Mouse (Mus musculus): Measurements from ENCODE around the gene Rap1gap. TPM values are rescaled to one million over a fixed set of nuclear protein-coding genes. Genes with fewer than 3 reads are reported as not detected.
A peak's percentile ranks its signal among the peaks of the same experiment; 100 is the strongest.

Rap1gap gene
- total and polyA plus RNA-seq, 3 experiments = 7.7 to 42.6 TPM; not detected in 1

DNA sequence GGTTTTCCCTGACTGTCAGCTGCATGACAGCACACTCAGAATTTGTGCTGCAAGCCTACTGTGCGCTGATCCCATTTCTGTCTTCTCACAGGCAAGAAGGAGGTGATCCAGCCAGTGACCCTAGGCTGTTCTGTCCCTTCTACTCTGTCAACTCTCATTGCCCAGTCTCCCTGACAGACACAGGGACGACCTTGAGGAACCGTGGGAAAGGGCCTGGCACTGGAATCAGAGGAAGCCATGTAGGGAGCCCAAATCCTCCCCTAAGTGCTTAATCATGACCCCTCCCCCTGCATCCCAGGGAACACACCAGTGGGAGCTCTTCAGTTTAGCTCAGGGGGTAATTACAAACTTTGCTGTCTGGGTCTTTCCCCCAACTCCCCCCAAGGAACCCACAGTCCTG lies 73.2 kb downstream of the Rap1gap start:
- peaks cover 0 to 7% of the 10 kb centered on the region in 2 experiments; a peak in 2 of 4 replicates for H3K36me3 ChIP-seq (ENCODE audit: control insufficient read depth in 1 of 2, insufficient read depth in 2 of 2, low read length in 2 of 2)
- no peak for DNase-seq (ENCODE audit: low read depth, low spot score)
- peaks cover 6 to 18% of the 10 kb centered on the region in 2 experiments for H3K4me1 ChIP-seq (ENCODE audit: control insufficient read depth in 1 of 2, insufficient read depth in 2 of 2, low read length in 2 of 2)
- H3K4me3 ChIP-seq (ENCODE audit: control insufficient read depth in 1 of 2, insufficient read depth in 1 of 2, low read depth in 2 of 2, low read length in 2 of 2) = no peak overlapping the region
- H3K27ac ChIP-seq (ENCODE audit: control insufficient read depth, low read depth, low read length) = no peak overlapping the region
- H3K79me2 ChIP-seq (ENCODE audit: control insufficient read depth, insufficient read depth, low read length, poor library complexity) = no peaks in the 10 kb centered on the region
- no peaks in the 10 kb centered on the region for H3K9me3 ChIP-seq (replicated peaks; ENCODE audit: insufficient read depth, low read length)
- TF ChIP-seq EP300 (IDR thresholded peaks at IDR 0.05; ENCODE audit: low read depth in 1 of 2, low read length in 2 of 2) = no peak
- 0 out of 2 replicates have a peak, but pooled peaks have one; percentile 44 for TF ChIP-seq ZKSCAN1 (IDR thresholded peaks at IDR 0.05; ENCODE audit: low read depth, low read length)
- H3K27me3 ChIP-seq (ENCODE audit: control insufficient read depth in 1 of 2, insufficient read depth in 2 of 2, low read length in 2 of 2) = no peaks in the 10 kb centered on the region
- no peak overlapping the region for H3K9ac ChIP-seq (ENCODE audit: control insufficient read depth, low read depth, low read length, poor library complexity, severe bottlenecking)

DNA sequence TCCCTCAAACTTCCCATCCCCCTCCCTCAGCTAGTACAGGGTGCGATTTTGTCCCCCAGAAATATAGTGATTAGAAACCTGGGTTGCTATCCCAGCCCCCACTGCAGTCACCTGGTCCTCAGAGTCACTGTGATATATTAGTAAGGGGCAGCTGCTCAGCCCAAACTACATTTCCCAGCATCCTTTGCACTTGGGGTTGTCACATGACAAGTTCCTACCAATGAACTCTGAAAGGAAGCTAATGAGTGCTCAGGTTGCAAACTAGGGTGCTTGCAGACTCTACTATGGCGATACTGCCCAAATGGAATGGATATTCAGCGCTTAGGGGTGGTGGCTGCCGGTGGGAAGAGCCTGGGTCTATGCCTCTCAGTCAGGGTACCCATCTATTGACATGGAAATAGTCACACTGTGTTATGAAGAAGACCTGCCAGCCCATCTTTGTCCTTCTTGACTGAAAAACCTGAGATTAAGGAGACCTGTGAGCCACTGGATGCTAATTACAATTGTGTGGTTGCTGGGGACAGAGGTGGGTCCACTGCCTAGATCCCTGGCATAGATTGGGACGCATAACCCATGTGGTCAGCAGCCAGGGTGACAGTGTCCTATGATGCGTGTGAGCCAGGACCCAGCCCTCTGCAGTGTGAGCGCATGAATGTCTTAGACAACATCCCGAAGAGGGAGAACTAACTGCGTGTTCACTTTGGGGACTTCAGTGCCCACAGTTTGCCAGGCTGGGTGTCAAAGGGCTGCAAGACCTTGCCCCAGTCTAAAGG lies 74.8 kb downstream of the Rap1gap start:
- Histone ChIP-seq H3K4me1 (ENCODE audit: control insufficient read depth in 1 of 2, insufficient read depth in 2 of 2, low read length in 2 of 2) (peaks cover 6 to 18% of the 10 kb centered on the region in 2 experiments), H3K79me2 (ENCODE audit: control insufficient read depth, insufficient read depth, low read length, poor library complexity) (no peaks in the 10 kb centered on the region), H3K9me3 (replicated peaks; ENCODE audit: insufficient read depth, low read length) (no peaks in the 10 kb centered on the region), H3K27ac (ENCODE audit: control insufficient read depth, low read depth, low read length) (no peak overlapping the region; the same call in 1 of the 2 replicates), H3K9ac (ENCODE audit: control insufficient read depth, low read depth, low read length, poor library complexity, severe bottlenecking) (no peak overlapping the region), H3K4me3 (ENCODE audit: control insufficient read depth in 1 of 2, insufficient read depth in 1 of 2, low read depth in 2 of 2, low read length in 2 of 2) (peak overlapping the region in 1 of 2 experiments; percentile 7; a peak in 1 of 4 replicates), H3K36me3 (ENCODE audit: control insufficient read depth in 1 of 2, insufficient read depth in 2 of 2, low read length in 2 of 2) (peaks cover 0 to 7% of the 10 kb centered on the region in 2 experiments; a peak in 2 of 4 replicates), H3K27me3 (ENCODE audit: control insufficient read depth in 1 of 2, insufficient read depth in 2 of 2, low read length in 2 of 2) (no peaks in the 10 kb centered on the region)
- peak; percentile 76 for DNase-seq (ENCODE audit: low read depth, low spot score)
- TF ChIP-seq MAZ (IDR thresholded peaks at IDR 0.05; ENCODE audit: low read depth, low read length) = no peak
- TF ChIP-seq EP300 (IDR thresholded peaks at IDR 0.05; ENCODE audit: low read depth in 1 of 2, low read length in 2 of 2) = no peak
- peak; percentile 93 for TF ChIP-seq HCFC1 (IDR thresholded peaks at IDR 0.05; ENCODE audit: low read depth, low read length)
- 0 out of 2 replicates have a peak, but pooled peaks have one; percentile 25 for TF ChIP-seq ELF1 (IDR thresholded peaks at IDR 0.05; ENCODE audit: low read depth, low read length)
- peak in 1 of 2 experiments; percentile 71; a peak in 2 of 4 replicates for TF ChIP-seq USF2 (IDR thresholded peaks at IDR 0.05; ENCODE audit: borderline replicate concordance in 1 of 2, insufficient read depth in 1 of 2, low read depth in 1 of 2, low read length in 2 of 2)
- TF ChIP-seq USF1 (IDR thresholded peaks at IDR 0.05; ENCODE audit: low read depth, low read length) = peak; percentile 95
- TF ChIP-seq POLR2A (IDR thresholded peaks at IDR 0.05; ENCODE audit: control insufficient read depth in 1 of 2, insufficient read depth in 1 of 2, low read depth in 1 of 2, low read length in 2 of 2, poor library complexity in 1 of 2) = 0 out of 4 replicates have a peak, but pooled peaks of 1 of the 2 experiments have one; percentile 25
- TF ChIP-seq GATA1 (IDR thresholded peaks at IDR 0.05; ENCODE audit: low read depth, low read length) = no peak
- no peak for TF ChIP-seq RCOR1 (IDR thresholded peaks at IDR 0.05; ENCODE audit: low read depth, low read length)
- no peak; the same call in 1 of the 2 replicates for TF ChIP-seq KAT2A (conservative IDR thresholded peaks at IDR 0.05; ENCODE audit: low read depth, low read length)
- no peak for TF ChIP-seq MEF2A (IDR thresholded peaks at IDR 0.05; ENCODE audit: extremely low read depth, insufficient replicate concordance, low read depth, low read length, poor library complexity, severe bottlenecking)
- no peak for TF ChIP-seq TAL1 (IDR thresholded peaks at IDR 0.05; ENCODE audit: low read length)
- TF ChIP-seq MYB (IDR thresholded peaks at IDR 0.05; ENCODE audit: low read depth, low read length) = no peak

All from MEL (cell line).